Mouse (Mus musculus): Measurements from ENCODE around the gene Fam118b. TPM values are rescaled to one million over a fixed set of nuclear protein-coding genes. Genes with fewer than 3 reads are reported as not detected.

Fam118b gene
- 63.4 and 66.4 TPM in 2 replicates for polyA plus RNA-seq (2016; fragmentation: Nextera tagmentation; extraction: Ambion mirVana)

GRCm38 (mm10) chr9:35267146-35267975 is at the start of gene Fam118b, which contains the start of gene Rpusd4:
TSS of gene Fam118b (minus strand) at chr9:35267805.
TSS of gene Rpusd4 (plus strand) at chr9:35267865.
- under 1% methylated on average over 62 of the region's 62 CpGs for WGBS
- no peaks in the 10 kb centered on the region for H3K27me3 ChIP-seq (replicated peaks; ENCODE audit: low read depth, poor library complexity, severe bottlenecking)
- H3K27ac ChIP-seq (replicated peaks): peak within 1 kb of the TSS; percentile 91
- H3K4me1 ChIP-seq: peaks cover 18% of the 10 kb centered on the region
- no peaks in the 10 kb centered on the region for H3K9me3 ChIP-seq
- H3K36me3 ChIP-seq (replicated peaks): peaks cover 29% of the 10 kb centered on the region
- peak; percentile 96 for DNase-seq (ENCODE audit: low spot score)
- H3K4me3 ChIP-seq: peak within 1 kb of the TSS; percentile 85

- Histone ChIP-seq H3K4me1 (peaks cover 74% of the 10 kb centered on the region), H3K27me3 (replicated peaks; ENCODE audit: low read depth, poor library complexity, severe bottlenecking) (peaks cover 44% of the 10 kb centered on the region), H3K9me3 (no peaks in the 10 kb centered on the region), H3K36me3 (replicated peaks) (no peaks in the 10 kb centered on the region), H3K4me3 (no peak overlapping the region), H3K27ac (replicated peaks) (peak overlapping the region; percentile 82)
- peak; percentile 63 for DNase-seq (ENCODE audit: low spot score)
- WGBS: 29% methylated on average over 3 of the region's 3 CpGs
Measured at GRCm38 (mm10) chr9:35316771-35317211, 49.2 kb upstream of the Fam118b start.

DNA sequence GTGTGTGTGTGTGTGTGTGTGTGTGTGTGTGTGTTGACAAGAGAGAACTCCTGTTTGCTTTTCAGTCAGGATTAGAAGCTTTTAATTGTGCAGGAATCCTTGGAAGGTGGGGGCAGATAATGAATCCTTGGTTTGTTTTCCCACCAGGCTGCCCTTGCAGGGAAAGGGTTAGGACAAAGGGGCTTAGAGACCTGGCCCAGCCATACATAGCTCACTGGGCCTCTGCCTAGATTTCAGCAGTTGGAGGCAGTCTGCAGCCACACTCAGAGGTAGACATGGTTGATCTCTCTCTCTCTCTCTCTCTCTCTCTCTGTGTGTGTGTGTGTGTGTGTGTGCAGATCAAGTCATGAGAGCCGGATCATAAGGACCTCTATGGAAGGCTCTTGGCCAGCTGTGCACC is 46.6 kb upstream of the Fam118b start:
- whole genome bisulfite sequencing: 50% methylated on average over 1 of the region's 1 CpGs

DNA sequence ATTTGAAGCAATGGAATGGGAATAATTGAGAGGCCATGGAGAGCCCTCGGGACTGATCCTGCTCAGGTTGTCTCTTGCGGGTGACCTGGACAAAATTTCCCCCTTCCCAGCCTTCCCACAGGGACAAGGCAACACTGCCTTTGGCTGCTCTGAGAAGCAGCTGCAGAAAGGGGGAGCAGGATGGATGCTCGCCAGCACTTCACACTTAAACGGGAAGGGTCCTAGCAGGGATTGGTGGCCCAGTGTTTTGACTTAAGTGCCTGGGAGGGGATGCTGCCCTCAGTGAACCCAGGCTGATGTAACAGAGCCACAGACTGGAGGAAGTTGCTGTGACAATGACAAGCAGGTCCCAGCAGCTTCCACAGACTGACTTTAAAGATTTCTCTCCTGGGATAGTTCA is 46.0 kb upstream of the Fam118b start:
- H3K27me3 ChIP-seq (replicated peaks; ENCODE audit: low read depth, poor library complexity, severe bottlenecking): peaks cover 32% of the 10 kb centered on the region

More for the DNA sequence above, 46.6 kb upstream of the Fam118b start:
- no peak for DNase-seq (ENCODE audit: low spot score)
- Histone ChIP-seq H3K4me1 (peaks cover 66% of the 10 kb centered on the region), H3K36me3 (replicated peaks) (no peaks in the 10 kb centered on the region), H3K4me3 (no peak overlapping the region), H3K27me3 (replicated peaks; ENCODE audit: low read depth, poor library complexity, severe bottlenecking) (peaks cover 32% of the 10 kb centered on the region), H3K27ac (replicated peaks) (peak overlapping the region; percentile 73), H3K9me3 (no peaks in the 10 kb centered on the region)

DNA sequence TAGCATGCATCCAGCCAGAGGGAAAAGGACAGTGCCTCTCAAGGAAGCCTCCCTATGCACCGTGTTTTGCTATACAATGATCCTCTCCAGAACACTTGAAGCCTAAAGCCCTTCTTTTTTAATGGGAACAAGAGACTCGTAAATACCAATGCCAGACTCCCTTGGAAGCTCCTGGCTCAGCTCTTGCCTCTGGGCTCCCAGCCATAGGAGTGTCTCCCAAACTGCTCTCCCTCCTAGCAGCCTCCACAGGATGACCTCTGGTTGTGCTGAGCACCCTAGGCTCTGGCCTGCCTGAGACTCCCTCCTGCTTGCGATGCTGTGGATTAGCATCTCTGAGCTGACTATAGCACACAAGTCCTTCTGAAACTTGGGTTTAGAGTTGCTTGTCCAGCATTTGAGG is 44.9 kb upstream of the Fam118b start:
- Histone ChIP-seq H3K27ac (replicated peaks) (no peak overlapping the region), H3K27me3 (replicated peaks; ENCODE audit: low read depth, poor library complexity, severe bottlenecking) (peaks cover 27% of the 10 kb centered on the region), H3K4me3 (no peak overlapping the region), H3K36me3 (replicated peaks) (no peaks in the 10 kb centered on the region), H3K9me3 (no peaks in the 10 kb centered on the region), H3K4me1 (peaks cover 48% of the 10 kb centered on the region)
- WGBS: 75% methylated on average over 3 of the region's 3 CpGs
- DNase-seq (ENCODE audit: low spot score): no peak

More for the DNA sequence above, 46.0 kb upstream of the Fam118b start:
- no peak overlapping the region for H3K4me3 ChIP-seq
- peaks cover 59% of the 10 kb centered on the region for H3K4me1 ChIP-seq
- 20% methylated on average over 4 of the region's 4 CpGs for WGBS
- H3K9me3 ChIP-seq: no peaks in the 10 kb centered on the region
- no peaks in the 10 kb centered on the region for H3K36me3 ChIP-seq (replicated peaks)
- DNase-seq (ENCODE audit: low spot score): no peak
- peak overlapping the region; percentile 73 for H3K27ac ChIP-seq (replicated peaks)

DNA sequence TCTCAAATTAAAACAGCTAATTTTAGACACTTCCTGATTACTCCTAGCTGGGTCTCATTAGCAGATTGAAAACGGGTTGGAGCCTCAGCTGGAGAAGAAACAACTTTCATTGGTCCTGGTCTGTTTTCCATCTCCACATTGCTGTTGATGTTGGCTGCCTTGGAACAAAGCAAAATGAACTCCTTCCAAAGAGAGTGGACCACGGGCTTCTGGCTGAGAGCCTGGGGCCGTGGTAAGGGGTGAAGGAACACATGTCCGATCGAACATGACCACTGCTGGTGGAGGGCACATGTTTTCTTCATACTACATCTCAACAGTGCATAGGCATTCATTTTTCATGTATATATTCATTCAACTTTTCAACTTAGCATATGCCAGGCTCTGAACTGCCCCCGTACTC is 42.8 kb upstream of the Fam118b start:
- WGBS: 72% methylated on average over 6 of the region's 6 CpGs
- Histone ChIP-seq H3K27ac (replicated peaks) (no peak overlapping the region), H3K4me3 (no peak overlapping the region), H3K36me3 (replicated peaks) (no peaks in the 10 kb centered on the region), H3K9me3 (no peaks in the 10 kb centered on the region), H3K4me1 (peaks cover 30% of the 10 kb centered on the region), H3K27me3 (replicated peaks; ENCODE audit: low read depth, poor library complexity, severe bottlenecking) (peaks cover 21% of the 10 kb centered on the region)
- DNase-seq (ENCODE audit: low spot score): no peak

DNA sequence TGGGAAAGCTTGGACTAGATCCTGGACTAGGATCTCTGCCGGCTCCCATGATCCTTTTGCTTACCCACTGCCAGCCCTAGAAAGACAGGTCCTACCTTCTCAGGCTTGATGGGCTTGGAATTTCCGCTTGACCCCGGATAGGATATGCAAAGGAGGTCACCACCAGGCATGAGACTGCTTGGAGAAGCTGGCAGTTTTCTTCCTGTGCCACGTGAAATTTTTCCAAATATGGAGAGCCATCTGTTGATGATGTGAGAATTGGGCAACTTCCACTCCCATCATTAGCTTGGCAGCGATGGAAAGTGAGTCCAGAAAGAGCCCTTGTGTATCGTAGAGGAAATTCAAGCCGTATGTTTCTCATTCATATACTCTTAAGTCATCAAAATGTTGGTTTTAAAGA is 39.9 kb upstream of the Fam118b start:
- peaks cover 15% of the 10 kb centered on the region for H3K27me3 ChIP-seq (replicated peaks; ENCODE audit: low read depth, poor library complexity, severe bottlenecking)
- DNase-seq (ENCODE audit: low spot score): no peak
- H3K4me1 ChIP-seq: peaks cover 4% of the 10 kb centered on the region
- 70% methylated on average over 7 of the region's 7 CpGs for WGBS
- no peaks in the 10 kb centered on the region for H3K9me3 ChIP-seq
- no peak overlapping the region for H3K27ac ChIP-seq (replicated peaks)
- no peak overlapping the region for H3K4me3 ChIP-seq
- no peaks in the 10 kb centered on the region for H3K36me3 ChIP-seq (replicated peaks)

GRCm38 (mm10) chr9:35302172-35302571 is 34.6 kb upstream of the Fam118b start:
- Histone ChIP-seq H3K36me3 (replicated peaks) (no peaks in the 10 kb centered on the region), H3K4me1 (no peaks in the 10 kb centered on the region; the same call in 1 of the 2 replicates), H3K4me3 (no peak overlapping the region), H3K27me3 (replicated peaks; ENCODE audit: low read depth, poor library complexity, severe bottlenecking) (no peaks in the 10 kb centered on the region), H3K27ac (replicated peaks) (no peak overlapping the region), H3K9me3 (no peaks in the 10 kb centered on the region)
- WGBS: 86% methylated on average over 3 of the region's 3 CpGs
- DNase-seq (ENCODE audit: low spot score): no peak

DNA sequence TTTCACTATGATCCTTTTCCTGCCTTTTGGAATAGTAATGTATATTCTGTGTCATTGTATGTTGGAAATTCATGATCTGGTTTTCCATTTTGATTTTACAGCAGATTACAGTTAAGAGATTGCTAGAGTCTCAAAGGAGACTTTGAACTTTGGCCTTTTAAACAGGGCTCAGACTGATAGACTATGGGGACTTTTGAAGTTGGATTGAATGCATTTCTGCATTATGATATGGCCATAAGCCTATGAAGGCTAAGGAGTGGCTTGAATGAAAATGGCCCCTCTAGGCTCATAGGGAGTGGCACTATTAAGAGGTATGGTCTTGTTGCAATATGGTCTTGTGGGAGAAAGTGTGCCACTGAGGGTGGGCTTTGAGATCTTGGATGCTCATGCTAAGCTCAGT is 30.2 kb upstream of the Fam118b start:
- Histone ChIP-seq H3K4me3 (no peak overlapping the region), H3K9me3 (0 out of 2 replicates have a peak, but pooled peaks cover 2% of the 10 kb centered on the region), H3K27ac (replicated peaks) (no peak overlapping the region), H3K36me3 (replicated peaks) (no peaks in the 10 kb centered on the region), H3K4me1 (peaks cover 5% of the 10 kb centered on the region; the same call in 1 of the 2 replicates), H3K27me3 (replicated peaks; ENCODE audit: low read depth, poor library complexity, severe bottlenecking) (peaks cover 8% of the 10 kb centered on the region)
- DNase-seq (ENCODE audit: low spot score): no peak

GRCm38 (mm10) chr9:35293465-35293864 is 25.9 kb upstream of the Fam118b start:
- no peak for DNase-seq (ENCODE audit: low spot score)
- Histone ChIP-seq H3K4me1 (peaks cover 36% of the 10 kb centered on the region), H3K27ac (replicated peaks) (no peak overlapping the region), H3K27me3 (replicated peaks; ENCODE audit: low read depth, poor library complexity, severe bottlenecking) (peaks cover 39% of the 10 kb centered on the region), H3K36me3 (replicated peaks) (no peaks in the 10 kb centered on the region), H3K9me3 (0 out of 2 replicates have a peak, but pooled peaks cover 2% of the 10 kb centered on the region), H3K4me3 (no peak overlapping the region)
- WGBS: 85% methylated on average over 5 of the region's 5 CpGs

GRCm38 (mm10) chr9:35290916-35291315 is 23.3 kb upstream of the Fam118b start:
- H3K9me3 ChIP-seq: no peaks in the 10 kb centered on the region
- no peak for DNase-seq (ENCODE audit: low spot score)
- no peaks in the 10 kb centered on the region for H3K36me3 ChIP-seq (replicated peaks)
- H3K4me1 ChIP-seq: peaks cover 53% of the 10 kb centered on the region
- peaks cover 64% of the 10 kb centered on the region for H3K27me3 ChIP-seq (replicated peaks; ENCODE audit: low read depth, poor library complexity, severe bottlenecking)
- no peak overlapping the region for H3K27ac ChIP-seq (replicated peaks)
- WGBS: 80% methylated on average over 4 of the region's 4 CpGs
- no peak overlapping the region for H3K4me3 ChIP-seq

DNA sequence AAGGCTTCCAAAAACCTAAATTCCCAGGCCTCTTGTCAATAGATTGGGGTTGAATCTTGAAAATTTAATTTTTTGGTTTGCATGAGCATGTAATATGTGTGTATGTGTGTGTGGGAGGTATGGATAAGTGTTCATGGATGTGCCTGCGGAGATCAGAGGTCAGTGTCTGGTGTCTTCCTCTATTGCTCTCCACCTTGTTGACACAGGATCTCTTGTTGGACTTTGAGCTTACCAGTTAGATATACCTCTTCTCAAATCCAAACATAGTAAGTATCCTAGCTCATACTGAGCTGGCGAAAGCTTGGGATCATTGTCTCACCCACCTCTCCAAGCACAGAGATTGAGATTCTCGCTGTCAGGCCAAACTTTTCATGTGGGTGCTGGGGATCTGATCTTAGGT is 22.8 kb upstream of the Fam118b start:
- no peaks in the 10 kb centered on the region for H3K9me3 ChIP-seq
- H3K4me1 ChIP-seq: peaks cover 54% of the 10 kb centered on the region
- H3K36me3 ChIP-seq (replicated peaks): no peaks in the 10 kb centered on the region
- 94% methylated on average over 3 of the region's 3 CpGs for WGBS
- H3K27me3 ChIP-seq (replicated peaks; ENCODE audit: low read depth, poor library complexity, severe bottlenecking): peaks cover 69% of the 10 kb centered on the region
- H3K4me3 ChIP-seq: no peak overlapping the region
- DNase-seq (ENCODE audit: low spot score): no peak
- H3K27ac ChIP-seq (replicated peaks): no peak overlapping the region

DNA sequence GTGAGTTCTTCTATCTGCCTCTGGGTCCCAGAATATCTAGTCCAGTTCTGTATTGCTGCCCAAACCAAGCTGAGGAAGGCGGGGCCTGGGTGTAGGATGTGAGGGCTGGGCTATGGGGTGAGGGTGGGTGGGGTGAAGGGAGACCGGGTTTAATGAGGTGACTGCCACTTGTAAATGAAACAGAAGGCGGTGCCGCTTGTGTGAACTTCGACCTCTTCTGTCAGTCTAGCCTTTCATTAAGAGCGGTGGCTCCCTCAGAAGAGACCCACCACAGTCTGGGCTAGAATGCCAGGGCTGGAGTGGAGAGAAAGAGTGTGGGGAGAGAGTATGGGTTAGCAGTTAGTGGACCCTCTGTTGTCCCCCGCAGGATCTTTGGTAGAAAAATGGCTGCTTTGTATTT is 22.4 kb upstream of the Fam118b start:
- DNase-seq (ENCODE audit: low spot score): peak; percentile 46
- H3K27me3 ChIP-seq (replicated peaks; ENCODE audit: low read depth, poor library complexity, severe bottlenecking): peaks cover 74% of the 10 kb centered on the region

More for the DNA sequence above, 22.4 kb upstream of the Fam118b start:
- Histone ChIP-seq H3K27ac (replicated peaks) (no peak overlapping the region), H3K4me1 (peaks cover 54% of the 10 kb centered on the region), H3K4me3 (no peak overlapping the region), H3K9me3 (no peaks in the 10 kb centered on the region), H3K36me3 (replicated peaks) (no peaks in the 10 kb centered on the region)
- 23% methylated on average over 7 of the region's 7 CpGs for WGBS
